Mouse (Mus musculus) midbrain, postnatal 0 days (tissue): Measurements from ENCODE around the gene Mup16. TPM values are rescaled to one million over a fixed set of nuclear protein-coding genes. Genes with fewer than 3 reads are reported as not detected.
A peak's percentile ranks its signal among the peaks of the same experiment; 100 is the strongest.
"Not testable (repeated sequence)": the region's sequence is repeated elsewhere in the genome, so short reads cannot be mapped to it uniquely, and the experiment has no call there.

ENCODE experiments used
- ATAC-seq: fragments of 200-750 bp; cut with Nextera tagmentation; 2 replicates; pipeline ENCODE4 v1.8.0; 2017; ENCODE audit warnings: moderate number of reproducible peaks, mild to moderate bottlenecking, moderate TSS enrichment, moderate library complexity; ENCODE audit not compliant: low FRiP score
- DNase-seq: peaks from one replicate; pipeline ENCODE4 v3.0.0-alpha.2; 2015; ENCODE audit warnings: low spot score
- H3K27ac ChIP-seq: fragments of 300-500 bp; sonication (generic); 2 replicates; pipeline ENCODE4 v1.5.1; 2014; ENCODE audit warnings: low read depth, mild to moderate bottlenecking, low read length, mixed read lengths
- H3K27me3 ChIP-seq: fragments of 300-500 bp; sonication (generic); 2 replicates; pipeline ENCODE4 v1.6.1; 2014; ENCODE audit warnings: low read length, control low read depth, mixed read lengths; ENCODE audit not compliant: insufficient read depth
- H3K36me3 ChIP-seq: fragments of 300-500 bp; sonication (generic); 2 replicates; pipeline ENCODE4 v1.6.1; 2014; ENCODE audit warnings: low read length, control low read depth, mixed read lengths; ENCODE audit not compliant: insufficient read depth
- H3K4me1 ChIP-seq: fragments of 300-500 bp; sonication (generic); 2 replicates; pipeline ENCODE4 v1.6.1; 2014; ENCODE audit warnings: mild to moderate bottlenecking, control low read depth, antibody characterized with exemption, low read length, mixed read lengths; ENCODE audit not compliant: insufficient read depth
- H3K4me2 ChIP-seq: fragments of 300-500 bp; sonication (generic); 2 replicates; pipeline ENCODE4 v1.6.1; 2014; ENCODE audit warnings: low read depth, mild to moderate bottlenecking, low read length, mixed read lengths; ENCODE audit not compliant: poor library complexity, severe bottlenecking
- H3K4me3 ChIP-seq: fragments of 300-500 bp; sonication (generic); 2 replicates; pipeline ENCODE4 v1.5.1; 2014; ENCODE audit warnings: low read depth, mild to moderate bottlenecking, low read length, moderate library complexity
- H3K9ac ChIP-seq: fragments of 300-500 bp; sonication (generic); replicated peaks from 2 replicates; pipeline ENCODE4 v1.6.1; 2014; ENCODE audit warnings: mild to moderate bottlenecking, low read length, moderate library complexity, mixed read lengths; ENCODE audit not compliant: poor library complexity, severe bottlenecking
- H3K9me3 ChIP-seq: fragments of 300-500 bp; sonication (generic); 2 replicates; pipeline ENCODE4 v1.6.1; 2016; ENCODE audit warnings: low read length, control low read depth
- CTCF ChIP-seq: IDR thresholded peaks from 2 replicates; pipeline ENCODE4 v1.5.1; 2016; ENCODE audit warnings: antibody characterized with exemption, mild to moderate bottlenecking
- WGBS: fragments of 180-500 bp; shearing (Covaris S2); extraction: QIAGEN DNeasy Blood & Tissue Kit; methylation state at CpG from one replicate; pipeline ENCODE4 v1.1.7; 2014; 5-methylcytosine and 5-hydroxymethylcytosine counted together
- polyA plus RNA-seq: library from polyadenylated mRNA; unstranded; fragments of >200 nt; fragmentation: Nextera tagmentation; extraction: Ambion mirVana; gene quantifications from 2 replicates; pipeline ENCODE4 v1.2.1, GENCODE M21; 2015
- total RNA-seq: library from RNA; depleted of rRNA; stranded (reverse); fragments of >200 nt; gene quantifications from 2 replicates; pipeline ENCODE4 v1.2.3, GENCODE M21; 2014; rRNA removed

Gene Mup16
- total RNA-seq (not detected in 2 replicates), polyA plus RNA-seq (not detected in 2 replicates)

GRCm38 (mm10) chr4:61519431-61519830 lies at the start of gene Mup16:
Gene Mup16, minus strand, starts transcription at chr4:61519531.
- WGBS = 91% methylated on average over 2 of the region's 4 CpGs
- H3K4me1 ChIP-seq, ATAC-seq: not testable (repeated sequence)

GRCm38 (mm10) chr4:61555887-61556286 lies 36.6 kb upstream of the Mup16 start:
- H3K36me3 ChIP-seq, H3K27me3 ChIP-seq, H3K27ac ChIP-seq, H3K9me3 ChIP-seq, H3K9ac ChIP-seq, DNase-seq, H3K4me2 ChIP-seq, ATAC-seq, H3K4me3 ChIP-seq, H3K4me1 ChIP-seq: not testable (repeated sequence)
- TF ChIP-seq CTCF = peak; percentile 37
- WGBS = 39% methylated on average over 2 of the region's 2 CpGs

More at GRCm38 (mm10) chr4:61519431-61519830, at the start of gene Mup16:
- not testable (repeated sequence) for DNase-seq, H3K36me3 ChIP-seq, H3K9ac ChIP-seq, H3K9me3 ChIP-seq, H3K4me3 ChIP-seq, H3K4me2 ChIP-seq, H3K27me3 ChIP-seq, H3K27ac ChIP-seq

Other genes with a start within 250 kb of the Mup16 start
- gene Mup14, start 215.5 kb downstream of the Mup16 start, total RNA-seq = not detected in 2 replicates
- gene Mup14, start 215.5 kb downstream of the Mup16 start, polyA plus RNA-seq = not detected in 2 replicates
- gene Mup15, start 79.8 kb downstream of the Mup16 start, total RNA-seq = not detected in 2 replicates
- not detected in 2 replicates for gene Mup15, start 79.8 kb downstream of the Mup16 start, polyA plus RNA-seq
- gene Mup17, start 76.3 kb upstream of the Mup16 start, total RNA-seq = not detected in 2 replicates
- gene Mup17, start 76.3 kb upstream of the Mup16 start, polyA plus RNA-seq = not detected in 2 replicates
- not detected in 2 replicates for gene Mup18, start 154.6 kb upstream of the Mup16 start, total RNA-seq
- not detected in 2 replicates for gene Mup18, start 154.6 kb upstream of the Mup16 start, polyA plus RNA-seq